Comparison of ENCODE assay signal across 1 mouse cellular context in the genomic region with DNA sequence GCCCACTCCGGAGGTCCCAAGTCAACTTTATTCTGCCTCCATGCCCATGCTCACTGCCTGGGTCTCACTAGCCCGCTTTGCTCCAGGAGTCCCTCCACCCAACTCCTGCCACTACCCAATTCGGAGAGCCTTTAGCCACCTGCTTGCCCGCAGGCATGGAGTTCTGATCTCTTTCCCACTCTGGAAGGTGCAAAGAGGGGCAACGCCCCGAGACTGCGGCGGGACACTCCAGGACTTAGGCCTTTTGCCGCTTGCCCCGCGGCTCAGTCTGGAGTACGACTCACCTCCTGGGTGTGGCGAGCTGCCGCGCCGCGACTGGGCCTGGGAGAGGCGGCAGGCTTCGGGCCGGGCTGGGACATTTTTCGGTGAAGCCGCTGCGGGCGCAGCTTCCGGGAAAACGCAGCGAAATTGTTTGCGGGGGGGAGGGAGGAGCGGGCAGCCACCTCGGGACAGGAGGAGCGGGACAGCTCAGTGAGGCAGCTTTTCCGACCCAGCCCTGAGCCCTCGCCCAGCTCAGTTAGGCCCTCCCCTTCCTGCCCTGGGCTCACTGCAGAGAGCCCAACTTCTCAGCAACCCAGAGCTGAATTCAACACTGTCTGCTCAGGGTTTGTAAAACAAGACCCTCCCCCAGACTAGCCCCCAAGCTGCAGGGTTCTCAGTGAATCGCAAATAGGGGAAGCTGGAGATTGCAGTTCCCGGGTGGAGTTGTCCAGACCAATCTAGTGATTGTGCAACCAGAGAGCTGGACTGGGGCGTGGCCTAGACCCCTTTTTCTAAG.
TF ChIP-seq lines count a peak whose summit lies in the region.

A gene (minus strand): TSS at position 659 of the 778 bp plus-strand sequence.

TF ChIP-seq in CH12.LX, 34 proteins besides CTCF, POLR2A, EP300 and RAD21 (continued from another document):
- TF ChIP-seq ZC3H11A (IDR thresholded peaks at IDR 0.05; ENCODE audit: low read depth, low read length) (no peak), CHD2 (IDR thresholded peaks at IDR 0.05; ENCODE audit: low read length) (no peak), CHD1 (IDR thresholded peaks at IDR 0.05; ENCODE audit: low read depth, low read length) (no peak)
